Mouse (Mus musculus) cortical plate, adult 2 months (tissue): ENCODE results near the gene Ggact. TPM values are rescaled to one million over a fixed set of nuclear protein-coding genes. Genes with fewer than 3 reads are reported as not detected.

Source experiments
- H3K27ac ChIP-seq: fragments of 200-500 bp; 2 replicates; pipeline ENCODE4 v1.5.1; 2012; ENCODE audit warnings: low read length, control low read depth, inconsistent platforms; ENCODE audit not compliant: insufficient read depth
- H3K4me1 ChIP-seq: fragments of 200-500 bp; 2 replicates; pipeline ENCODE4 v1.6.1; 2011; ENCODE audit warnings: low read length; ENCODE audit not compliant: control insufficient read depth, insufficient read depth
- H3K4me3 ChIP-seq: fragments of 200-500 bp; 2 replicates; pipeline ENCODE4 v1.5.1; 2011; ENCODE audit warnings: mild to moderate bottlenecking, low read length, control low read depth; ENCODE audit not compliant: insufficient read depth
- CTCF ChIP-seq: fragments of 200-500 bp; IDR thresholded peaks from 2 replicates; pipeline ENCODE4 v1.5.1; 2011; ENCODE audit warnings: mild to moderate bottlenecking, control low read depth, low read length; ENCODE audit not compliant: insufficient read depth; ENCODE audit errors: extremely low read depth
- POLR2A ChIP-seq: fragments of 200-500 bp; IDR thresholded peaks from 2 replicates; pipeline ENCODE4 v1.6.1; 2011; ENCODE audit warnings: mild to moderate bottlenecking, low read length, control low read depth; ENCODE audit not compliant: insufficient read depth; ENCODE audit errors: extremely low read depth
- polyA plus RNA-seq: library from polyadenylated mRNA; depleted of rRNA; stranded (reverse); fragments of >200 nt; gene quantifications from 2 replicates; pipeline ENCODE4 v1.2.3, GENCODE M21; 2012; rRNA removed

Ggact gene
- polyA plus RNA-seq, 1 experiment, result 53.2 TPM

DNA sequence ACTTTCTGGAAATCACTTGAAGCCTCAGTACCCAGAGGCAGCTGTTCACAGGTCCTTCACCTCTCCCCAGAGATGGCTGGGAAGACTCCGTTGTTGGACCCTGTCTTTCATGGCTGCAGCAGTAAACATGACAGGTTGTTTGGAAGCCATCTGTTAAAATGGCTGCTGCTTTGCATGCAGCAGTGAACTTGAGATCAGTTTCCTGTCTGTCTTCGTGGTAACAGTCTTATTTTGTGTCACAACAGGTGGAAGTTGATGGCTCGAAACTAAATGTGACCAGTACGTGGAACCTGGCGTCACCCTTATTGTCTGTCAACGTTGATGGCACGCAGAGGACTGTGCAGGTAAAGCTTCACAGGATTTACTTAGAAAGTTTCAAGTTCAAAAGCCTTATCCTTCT, 123.4 kb downstream of the Ggact start:
- no peak for TF ChIP-seq CTCF
- TF ChIP-seq POLR2A, result no peak
- no peak overlapping the region for H3K4me3 ChIP-seq
- H3K27ac ChIP-seq, result no peak overlapping the region
- peaks cover 3% of the 10 kb centered on the region; the same call in 1 of the 2 replicates for H3K4me1 ChIP-seq

DNA sequence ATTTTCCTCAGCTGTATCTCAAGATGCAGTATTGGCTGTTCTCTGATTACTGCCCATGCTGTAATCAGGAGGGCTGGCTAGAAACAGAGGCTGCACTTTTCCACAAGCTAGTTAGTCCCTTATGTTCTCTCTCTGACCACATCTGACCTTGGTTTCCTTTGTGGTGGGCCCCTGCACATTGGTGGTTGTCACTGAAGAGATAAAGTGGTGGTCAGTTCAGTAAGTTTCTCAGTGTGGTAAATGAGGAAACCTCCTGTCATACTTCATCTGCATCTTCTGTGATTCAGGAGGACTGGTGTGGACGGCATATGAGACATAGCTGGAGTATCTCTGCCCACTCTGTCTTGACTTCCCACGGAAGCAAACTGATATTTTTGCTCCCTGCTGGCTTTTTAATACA, 125.4 kb downstream of the Ggact start:
- no peak overlapping the region for H3K4me3 ChIP-seq
- no peak for TF ChIP-seq POLR2A
- no peak overlapping the region for H3K27ac ChIP-seq
- peaks cover 4% of the 10 kb centered on the region; the same call in 1 of the 2 replicates for H3K4me1 ChIP-seq

DNA sequence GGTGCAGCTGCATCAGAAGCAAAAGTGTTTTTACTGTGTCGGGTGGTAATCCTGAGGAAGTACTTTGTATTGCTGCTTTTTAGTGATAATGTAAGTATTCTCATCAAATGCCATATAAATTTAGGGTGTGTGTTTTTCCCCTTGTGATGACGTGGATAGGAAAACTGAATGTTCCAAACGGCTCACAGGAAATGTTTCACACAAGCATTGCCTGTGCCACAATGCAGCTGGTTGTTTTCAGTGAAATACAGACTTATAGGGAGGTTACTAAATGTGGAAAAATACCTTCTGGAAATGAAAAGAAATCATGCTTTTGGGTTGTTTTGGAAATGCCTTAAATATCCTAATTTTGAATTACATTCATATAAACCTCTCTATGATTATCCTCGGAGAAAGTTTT, 128.9 kb downstream of the Ggact start:
- TF ChIP-seq POLR2A (no peak), CTCF (no peak)
- peaks cover 4% of the 10 kb centered on the region; the same call in 1 of the 2 replicates for H3K4me1 ChIP-seq
- H3K4me3 ChIP-seq, result no peak overlapping the region
- no peak overlapping the region for H3K27ac ChIP-seq

DNA sequence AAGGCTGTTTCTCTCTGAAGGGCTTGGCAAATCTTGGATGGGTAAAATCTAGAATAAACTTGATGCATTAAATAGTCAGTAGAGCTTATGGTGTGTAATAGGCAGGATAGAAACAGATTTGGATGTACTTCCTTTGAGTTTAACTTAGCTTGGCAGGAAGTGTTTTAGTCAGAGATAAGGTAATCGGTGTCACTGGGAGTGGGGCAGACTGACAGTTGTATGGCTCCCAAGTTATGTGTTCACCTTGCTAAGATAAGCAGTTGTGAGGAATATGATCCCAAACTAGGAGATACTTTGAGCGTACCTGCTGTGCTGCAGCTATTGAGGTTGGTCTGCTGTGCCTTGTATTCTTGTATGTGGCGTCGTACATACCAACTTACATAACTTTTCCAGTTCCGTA, 147.1 kb downstream of the Ggact start:
- TF ChIP-seq CTCF, result no peak
- Histone ChIP-seq H3K4me1 (no peaks in the 10 kb centered on the region), H3K4me3 (no peak overlapping the region)

More for the DNA sequence above, 147.1 kb downstream of the Ggact start:
- no peak overlapping the region for H3K27ac ChIP-seq

Other genes starting within 250 kb of the Ggact start
- 10.5 and 13.2 TPM in 2 replicates for gene Tmtc4, start 70.3 kb upstream of the Ggact start, polyA plus RNA-seq